Mouse (Mus musculus) lung, embryonic 16.5 days (tissue): Measurements from ENCODE around the gene Slc27a1. TPM values are rescaled to one million over a fixed set of nuclear protein-coding genes. Genes with fewer than 3 reads are reported as not detected.
A peak's percentile ranks its signal among the peaks of the same experiment; 100 is the strongest.
"Not testable (repeated sequence)": the region's sequence is repeated elsewhere in the genome, so short reads cannot be mapped to it uniquely, and the experiment has no call there.

Experiments
- ATAC-seq: fragments of 200-750 bp; cut with Nextera tagmentation; 2 replicates; pipeline ENCODE4 v1.8.0; 2017; ENCODE audit warnings: low read depth, mild to moderate bottlenecking, moderate library complexity
- H3K27ac ChIP-seq: fragments of 300-500 bp; sonication (generic); 2 replicates; pipeline ENCODE4 v1.5.1; 2014; ENCODE audit warnings: mild to moderate bottlenecking, control low read depth, low read length
- H3K27me3 ChIP-seq: fragments of 300-500 bp; sonication (generic); 2 replicates; pipeline ENCODE4 v1.6.1; 2014; ENCODE audit warnings: low read depth, low read length, mixed read lengths; ENCODE audit not compliant: control insufficient read depth, insufficient read depth
- H3K36me3 ChIP-seq: fragments of 300-500 bp; sonication (generic); 2 replicates; pipeline ENCODE4 v1.6.1; 2014; ENCODE audit warnings: low read length; ENCODE audit not compliant: control insufficient read depth, insufficient read depth
- H3K4me1 ChIP-seq: fragments of 300-500 bp; sonication (generic); replicated peaks from 2 replicates; pipeline ENCODE4 v1.6.1; 2014; ENCODE audit warnings: low read length, mixed read lengths; ENCODE audit not compliant: control insufficient read depth, insufficient read depth
- H3K4me2 ChIP-seq: fragments of 300-500 bp; sonication (generic); 2 replicates; pipeline ENCODE4 v1.6.1; 2014; ENCODE audit warnings: low read depth, low read length, control low read depth
- H3K4me3 ChIP-seq: fragments of 300-500 bp; sonication (generic); 2 replicates; pipeline ENCODE4 v1.5.1; 2014; ENCODE audit warnings: mild to moderate bottlenecking, low read length, control low read depth
- H3K9ac ChIP-seq: fragments of 300-500 bp; sonication (generic); 2 replicates; pipeline ENCODE4 v1.6.1; 2014; ENCODE audit warnings: low read length, control low read depth
- H3K9me3 ChIP-seq: fragments of 300-500 bp; sonication (generic); 2 replicates; pipeline ENCODE4 v1.6.1; 2016; ENCODE audit warnings: low read length; ENCODE audit not compliant: control insufficient read depth
- WGBS: fragments of 180-500 bp; shearing (Covaris S2); extraction: QIAGEN DNeasy Blood & Tissue Kit; methylation state at CpG from one replicate; pipeline ENCODE4 v1.1.7; 2014; 5-methylcytosine and 5-hydroxymethylcytosine counted together
- polyA plus RNA-seq: library from polyadenylated mRNA; unstranded; fragments of >200 nt; fragmentation: Nextera tagmentation; extraction: Ambion mirVana; gene quantifications from 2 replicates; pipeline ENCODE4 v1.2.1, GENCODE M21; 2015

Gene Slc27a1
- polyA plus RNA-seq, 1 experiment from 2014 or later, result 39.5 TPM

DNA sequence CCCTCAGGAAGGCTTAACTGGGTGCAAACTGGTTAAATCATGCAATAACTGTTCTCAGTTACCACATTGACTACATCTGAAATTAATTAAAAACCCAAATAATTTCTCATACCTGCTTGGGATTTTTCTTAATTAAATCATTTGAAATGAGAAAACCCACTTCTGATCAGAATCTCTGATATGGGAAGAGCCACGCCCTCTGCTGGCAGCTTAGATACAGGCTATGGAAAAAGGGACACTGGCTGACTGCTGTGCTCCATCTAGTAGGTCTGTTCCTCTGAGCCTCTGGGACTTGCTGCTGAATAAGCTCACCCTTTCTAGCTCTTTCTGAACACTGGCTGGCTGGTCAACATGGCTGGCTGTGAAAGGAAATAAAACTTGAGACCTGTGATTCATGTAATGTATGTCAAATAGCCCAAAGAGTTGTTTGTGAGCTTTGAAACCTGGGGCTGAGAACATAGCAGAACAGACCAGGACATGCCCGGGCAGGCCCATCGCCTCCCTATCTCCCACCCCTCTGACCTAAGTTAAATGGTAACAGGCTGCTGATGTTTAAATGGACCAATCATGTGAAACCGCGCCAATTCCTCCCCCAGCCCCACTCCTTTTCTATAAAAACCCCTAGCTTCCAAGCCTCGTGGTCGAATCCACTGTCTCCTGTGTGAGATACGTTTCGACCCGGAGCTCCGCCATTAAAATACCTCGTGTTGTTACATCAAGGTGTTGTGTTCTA is 37.8 kb upstream of the Slc27a1 start:
- WGBS, result 73% methylated on average over 5 of the region's 12 CpGs
- H3K4me2 ChIP-seq, H3K27me3 ChIP-seq, H3K36me3 ChIP-seq, H3K27ac ChIP-seq, H3K9ac ChIP-seq, H3K9me3 ChIP-seq, H3K4me3 ChIP-seq, ATAC-seq: not testable (repeated sequence)
- H3K4me1 ChIP-seq, result peaks cover 14% of the 10 kb centered on the region

DNA sequence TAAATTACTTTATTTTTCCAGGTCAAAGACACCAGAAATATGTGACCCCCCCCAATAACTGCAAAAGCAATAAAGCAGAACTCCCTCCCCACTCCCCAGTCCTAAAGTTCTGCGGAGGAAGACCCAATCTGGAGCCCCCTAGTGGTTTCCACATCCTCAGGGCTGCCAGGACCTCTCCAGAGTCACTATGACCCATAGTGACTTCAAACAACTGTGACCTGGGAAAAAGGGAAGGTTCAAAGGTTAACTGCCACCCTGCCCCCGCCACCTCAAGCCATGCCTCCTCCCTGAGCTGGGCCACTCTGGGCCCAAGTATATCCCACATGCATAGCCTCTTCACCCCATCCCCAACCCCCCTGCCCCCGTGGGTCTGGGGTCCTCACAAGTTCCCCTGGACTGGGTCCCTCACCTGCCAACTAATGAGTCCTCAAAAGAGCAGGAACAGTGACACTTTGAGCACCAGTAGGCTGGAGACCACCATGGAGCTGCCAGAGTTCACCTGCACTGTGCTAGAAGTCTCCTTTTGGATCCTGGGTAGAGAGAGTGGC is 34.3 kb upstream of the Slc27a1 start:
- no peaks in the 10 kb centered on the region for H3K27me3 ChIP-seq
- H3K9me3 ChIP-seq, result no peaks in the 10 kb centered on the region
- no peak for ATAC-seq
- H3K27ac ChIP-seq, result no peak overlapping the region
- no peak overlapping the region for H3K4me2 ChIP-seq
- H3K36me3 ChIP-seq, result no peaks in the 10 kb centered on the region
- 30% methylated on average over 3 of the region's 3 CpGs for WGBS
- H3K4me3 ChIP-seq, result no peak overlapping the region
- H3K4me1 ChIP-seq, result peaks cover 5% of the 10 kb centered on the region
- H3K9ac ChIP-seq, result no peak overlapping the region

DNA sequence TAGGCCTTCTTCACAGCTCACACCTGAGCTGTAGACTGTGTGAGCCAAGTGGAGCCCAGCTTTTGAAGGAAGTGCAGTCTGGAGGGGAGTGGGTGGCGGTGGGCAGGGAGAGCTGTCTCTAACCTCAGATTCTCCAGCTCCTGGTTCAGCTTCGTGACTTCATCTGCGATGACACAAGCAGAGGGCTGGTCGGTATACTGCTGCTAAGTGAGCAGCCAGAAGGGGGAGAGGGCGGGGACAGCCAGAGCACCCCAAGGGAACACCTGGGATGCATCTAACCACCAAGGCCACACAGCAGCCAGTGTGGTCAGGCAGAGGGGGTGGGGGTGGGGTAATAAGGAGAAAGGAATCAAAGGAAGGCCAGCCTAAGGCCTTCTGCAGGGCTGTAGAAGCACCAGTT is 33.0 kb upstream of the Slc27a1 start:
- Histone ChIP-seq H3K4me3 (no peak overlapping the region), H3K9me3 (no peaks in the 10 kb centered on the region), H3K4me1 (peaks cover 5% of the 10 kb centered on the region), H3K27me3 (no peaks in the 10 kb centered on the region), H3K9ac (peak overlapping the region; percentile 29; the same call in 1 of the 2 replicates), H3K36me3 (no peaks in the 10 kb centered on the region), H3K27ac (no peak overlapping the region), H3K4me2 (no peak overlapping the region; the same call in 1 of the 2 replicates)
- ATAC-seq, result no peak
- 64% methylated on average over 5 of the region's 5 CpGs for WGBS

DNA sequence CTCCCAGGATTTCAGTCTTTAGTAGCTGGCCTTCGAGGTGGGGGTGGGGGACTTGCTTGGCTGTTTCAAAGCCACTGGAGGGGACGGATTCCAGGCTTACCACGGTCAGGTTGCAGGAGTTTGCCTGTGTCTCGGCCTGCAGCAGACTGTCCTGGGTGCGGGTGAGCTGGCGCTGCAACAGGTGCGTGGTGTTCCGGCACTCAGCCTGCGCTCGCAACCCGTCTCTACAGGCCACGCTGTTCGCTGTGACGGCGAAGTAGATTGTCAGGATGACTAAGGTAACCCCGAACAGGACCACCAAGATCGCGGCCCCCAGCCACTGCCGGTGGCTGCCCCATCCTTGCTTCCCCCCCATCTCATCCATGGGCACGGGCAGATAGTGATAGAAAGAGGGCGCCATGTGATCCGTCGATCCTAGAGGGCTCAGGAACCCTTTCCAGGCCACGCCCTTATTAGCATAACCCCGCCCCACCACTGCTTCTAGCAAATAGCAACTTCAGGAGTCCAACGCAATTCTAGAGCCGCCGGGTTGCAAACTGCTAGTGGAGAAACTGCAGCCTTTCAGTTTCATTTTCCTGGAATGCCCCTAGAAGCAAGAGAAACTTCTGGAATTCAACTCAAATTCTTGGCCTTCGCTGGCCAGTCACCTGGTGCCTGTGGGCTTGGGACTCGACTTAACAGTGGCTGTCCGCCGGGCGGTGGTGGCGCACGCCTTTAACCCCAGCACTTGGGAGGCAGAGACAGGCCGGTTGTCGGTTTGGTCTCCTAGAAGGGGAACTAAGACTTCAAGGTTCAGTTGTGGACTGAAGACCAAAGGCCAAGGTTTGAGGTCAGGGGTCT is 31.4 kb upstream of the Slc27a1 start, which contains the start of gene Bst2:
Gene Bst2, minus strand, starts transcription at position 429 of the 840 bp plus-strand sequence.
- Histone ChIP-seq H3K4me3 (peak within 1 kb of the TSS; percentile 57), H3K27ac (peak within 1 kb of the TSS; percentile 67), H3K4me2 (peak within 1 kb of the TSS; percentile 73), H3K27me3 (no peaks in the 10 kb centered on the region), H3K4me1 (peaks cover 5% of the 10 kb centered on the region), H3K36me3 (no peaks in the 10 kb centered on the region), H3K9me3 (no peaks in the 10 kb centered on the region), H3K9ac (peak within 1 kb of the TSS; percentile 66)
- peak; percentile 91 for ATAC-seq
- 2% methylated on average over 37 of the region's 37 CpGs for WGBS

DNA sequence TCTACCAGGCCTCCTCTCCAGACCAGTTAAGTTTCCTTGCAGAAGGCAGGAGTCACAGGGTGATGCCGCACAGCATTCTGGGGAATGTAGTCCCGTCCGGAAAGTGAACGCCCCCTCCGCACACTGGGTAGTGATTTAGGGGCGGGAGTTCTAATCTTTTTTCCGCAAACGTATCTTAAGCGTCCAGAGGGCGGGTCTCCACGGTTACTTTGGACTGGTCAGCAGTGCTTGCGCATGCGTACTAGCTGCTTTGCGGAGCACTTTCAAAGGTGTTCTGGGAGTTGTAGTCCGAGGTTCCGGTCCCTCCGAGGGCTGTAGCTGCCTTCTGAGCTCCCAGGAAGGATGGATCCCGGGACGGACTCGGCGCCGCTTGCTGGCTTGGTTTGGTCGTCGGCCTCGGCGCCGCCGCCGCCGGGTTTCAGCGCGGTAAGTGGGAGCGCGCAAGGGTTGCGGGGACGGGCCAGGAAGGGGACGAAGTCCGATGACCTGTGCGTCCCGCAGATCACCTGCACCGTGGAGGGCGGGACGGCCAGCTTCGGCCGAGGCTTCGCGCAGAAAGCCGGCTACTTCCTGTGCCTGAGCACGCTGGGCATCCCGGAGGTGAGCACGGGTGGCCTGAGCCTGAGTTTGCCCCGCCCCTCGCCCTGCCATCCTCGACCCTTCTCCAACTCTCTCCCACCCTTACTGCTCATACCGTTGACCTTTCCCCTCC is 25.9 kb upstream of the Slc27a1 start, which contains the start of gene Mvb12a:
Gene Mvb12a, plus strand, starts transcription at position 291 of the 712 bp plus-strand sequence.
- Histone ChIP-seq H3K36me3 (peaks cover 7% of the 10 kb centered on the region), H3K27ac (no peak within 1 kb of the TSS), H3K4me1 (peaks cover 11% of the 10 kb centered on the region), H3K9me3 (no peaks in the 10 kb centered on the region), H3K27me3 (no peaks in the 10 kb centered on the region), H3K4me3 (peak within 1 kb of the TSS; percentile 91), H3K9ac (peak within 1 kb of the TSS; percentile 85), H3K4me2 (peak within 1 kb of the TSS; percentile 94)
- WGBS, result under 1% methylated on average over 48 of the region's 55 CpGs
- peak; percentile 97 for ATAC-seq

DNA sequence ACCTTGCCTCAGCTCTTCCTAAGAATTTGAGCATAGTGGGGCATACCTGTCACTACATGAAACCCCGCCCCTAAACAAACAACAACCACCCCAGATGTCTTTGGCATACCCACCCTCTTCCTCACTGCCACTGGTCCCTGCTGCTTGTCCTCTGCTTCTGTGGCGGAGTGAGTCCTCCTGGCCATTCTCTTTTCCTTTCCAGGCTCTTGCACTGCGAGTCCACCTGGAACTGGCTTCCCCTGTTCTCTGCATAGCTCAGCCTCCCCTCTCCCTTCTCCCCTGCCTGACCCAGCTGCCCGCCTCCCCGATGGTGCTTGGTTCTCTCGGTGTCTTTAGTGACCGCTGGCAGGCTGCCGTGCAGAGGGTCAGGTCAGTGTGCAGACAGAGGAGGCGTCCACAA is 24.9 kb upstream of the Slc27a1 start:
- Histone ChIP-seq H3K4me3 (peak overlapping the region; percentile 91), H3K4me1 (peaks cover 7% of the 10 kb centered on the region), H3K27ac (no peak overlapping the region), H3K9ac (no peak overlapping the region; the same call in 1 of the 2 replicates), H3K36me3 (peaks cover 14% of the 10 kb centered on the region), H3K27me3 (no peaks in the 10 kb centered on the region), H3K4me2 (peak overlapping the region; percentile 94), H3K9me3 (no peaks in the 10 kb centered on the region)
- no peak for ATAC-seq
- WGBS, result 79% methylated on average over 9 of the region's 9 CpGs

DNA sequence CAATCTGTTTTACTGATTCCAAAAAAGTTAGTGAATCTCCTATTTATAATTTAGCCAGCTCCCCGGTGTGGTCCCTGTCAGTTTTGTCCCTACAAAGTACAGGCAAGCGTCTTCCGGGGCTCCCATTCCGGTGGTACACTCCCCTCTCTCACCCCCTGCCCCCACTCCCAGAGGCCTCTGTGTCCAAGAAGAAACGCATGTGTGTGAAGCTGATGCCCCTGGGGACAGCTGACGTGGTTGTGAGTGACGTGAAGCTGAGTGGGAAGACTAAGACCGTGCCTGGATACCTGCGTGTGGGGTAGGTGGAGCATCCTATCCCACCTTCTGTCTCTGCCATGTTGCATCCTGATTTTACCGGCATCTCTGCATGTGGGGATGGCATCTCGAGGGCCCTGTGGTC is 23.6 kb upstream of the Slc27a1 start:
- no peaks in the 10 kb centered on the region for H3K9me3 ChIP-seq
- no peak overlapping the region for H3K27ac ChIP-seq
- no peak for ATAC-seq
- H3K36me3 ChIP-seq, result peaks cover 14% of the 10 kb centered on the region
- peaks cover 7% of the 10 kb centered on the region for H3K4me1 ChIP-seq
- H3K9ac ChIP-seq, result no peak overlapping the region
- H3K4me2 ChIP-seq, result no peak overlapping the region
- no peaks in the 10 kb centered on the region for H3K27me3 ChIP-seq
- H3K4me3 ChIP-seq, result no peak overlapping the region
- WGBS, result 92% methylated on average over 11 of the region's 11 CpGs

DNA sequence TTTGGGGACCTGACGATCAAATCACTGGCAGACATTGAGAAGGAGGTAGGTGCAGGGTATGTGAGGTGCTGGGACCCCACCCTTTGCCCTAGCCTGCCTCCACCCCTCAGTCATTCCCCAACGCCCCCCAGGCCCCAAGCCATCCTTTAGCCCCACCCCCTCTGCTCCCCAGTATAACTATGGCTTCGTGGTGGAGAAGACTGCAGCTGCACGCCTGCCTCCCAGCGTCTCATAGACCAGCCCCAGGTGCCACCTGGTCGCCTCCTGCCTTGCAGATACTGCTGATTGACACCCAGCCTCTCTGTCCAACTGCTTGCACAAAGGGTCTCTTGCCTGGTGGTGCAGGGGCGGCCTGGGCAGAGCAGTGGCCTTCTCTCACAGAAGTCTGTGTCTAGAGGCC is 21.1 kb upstream of the Slc27a1 start:
- Histone ChIP-seq H3K36me3 (peaks cover 14% of the 10 kb centered on the region), H3K9me3 (no peaks in the 10 kb centered on the region), H3K4me1 (peaks cover 7% of the 10 kb centered on the region), H3K4me3 (no peak overlapping the region), H3K4me2 (no peak overlapping the region), H3K27me3 (no peaks in the 10 kb centered on the region), H3K27ac (no peak overlapping the region), H3K9ac (no peak overlapping the region)
- 86% methylated on average over 7 of the region's 7 CpGs for WGBS
- no peak for ATAC-seq
